Mouse (Mus musculus): ENCODE results near the gene Mgll.

Mgll gene

GRCm38 (mm10) chr6:88809091-88810037 is 85.2 kb downstream of the Mgll start:
- DNase-seq, result no peak

- DNase-seq, result no peak
These were observed 86.1 kb downstream of the Mgll start for GRCm38 (mm10) chr6:88810291-88810690.

GRCm38 (mm10) chr6:88811396-88811795 is 87.2 kb downstream of the Mgll start:
- no peak for DNase-seq

GRCm38 (mm10) chr6:88811880-88812400 is 87.7 kb downstream of the Mgll start:
- no peak for DNase-seq

- DNase-seq, result peak; percentile 58
These were observed 88.7 kb downstream of the Mgll start for GRCm38 (mm10) chr6:88812886-88813285.

- DNase-seq, result no peak
These were observed 89.6 kb downstream of the Mgll start for GRCm38 (mm10) chr6:88813832-88814231.

- no peak for DNase-seq
These were observed 90.8 kb downstream of the Mgll start for GRCm38 (mm10) chr6:88815036-88815435.

GRCm38 (mm10) chr6:88815489-88815888 is 91.3 kb downstream of the Mgll start:
- DNase-seq, result no peak

GRCm38 (mm10) chr6:88816913-88817312 is 92.7 kb downstream of the Mgll start:
- no peak for DNase-seq

GRCm38 (mm10) chr6:88820853-88821252 is 96.6 kb downstream of the Mgll start:
- no peak for DNase-seq

- no peak for DNase-seq
These were observed 97.1 kb downstream of the Mgll start for GRCm38 (mm10) chr6:88821294-88821693.

- DNase-seq, result no peak
These were observed 97.7 kb downstream of the Mgll start for GRCm38 (mm10) chr6:88821901-88822300.

- DNase-seq, result no peak
These were observed 100.0 kb downstream of the Mgll start for GRCm38 (mm10) chr6:88824183-88824582.

- no peak for DNase-seq
These were observed 101.9 kb downstream of the Mgll start for GRCm38 (mm10) chr6:88826088-88826487.

- DNase-seq, result peak; percentile 84
These were observed 102.3 kb downstream of the Mgll start for GRCm38 (mm10) chr6:88826545-88826944.

GRCm38 (mm10) chr6:88826965-88827364 is 102.8 kb downstream of the Mgll start:
- no peak for DNase-seq

- no peak for DNase-seq
These were observed 103.4 kb downstream of the Mgll start for GRCm38 (mm10) chr6:88827395-88828205.

GRCm38 (mm10) chr6:88828206-88829009 is 104.2 kb downstream of the Mgll start:
- no peak for DNase-seq

- DNase-seq, result no peak
These were observed 105.4 kb downstream of the Mgll start for GRCm38 (mm10) chr6:88829579-88829978.

- peak; percentile 50 for DNase-seq
These were observed 106.0 kb downstream of the Mgll start for GRCm38 (mm10) chr6:88830112-88830702.

GRCm38 (mm10) chr6:88831456-88831855 is 107.2 kb downstream of the Mgll start:
- DNase-seq, result peak; percentile 79

GRCm38 (mm10) chr6:88832663-88833062 is 108.5 kb downstream of the Mgll start:
- DNase-seq, result no peak

Measured in kidney, postnatal 10 days (tissue).